Comparison of ENCODE assay signal across 8 mouse cellular contexts in genomic region chr11:3903046-3903445, GRCm38 (mm10). TPM values are rescaled to one million over a fixed set of nuclear protein-coding genes. Genes with fewer than 3 reads are reported as not detected.
DNase-seq lines count a peak whose midpoint lies in the region; ATAC-seq lines count a peak whose summit lies in the region.

No protein-coding gene starts in this region.

- intact Hi-C loops in gastrocnemius, postnatal 14 days (cut with DNase I; ENCODE audit: low total_unique reads): no loop called here

- DNase-seq in cerebellum, adult 18-20 months: peak; percentile 42 to 43
- DNase-seq in adrenal gland, adult 8-10 months: peak; percentile 76
- peak; percentile 78 for DNase-seq in gastrocnemius, postnatal 14 days
- peak; percentile 66 to 76 for DNase-seq in layer of hippocampus, postnatal 10 days (ENCODE audit: low spot score in 2 of 2)
- DNase-seq in ovary, postnatal 14 days (ENCODE audit: low spot score): peak; percentile 49
- DNase-seq in thymus, postnatal 4 days: no peak

- no peak for ATAC-seq in cerebellum, adult (ENCODE audit: insufficient number of reproducible peaks, low FRiP score, low TSS enrichment)
- ATAC-seq in inflammation-experienced regulatory T-cells, adult 6 months: no peak

RNA-seq across cellular contexts. Expression of gene Dusp18, which starts 8.0 kb away (rescaled TPM):
- total RNA-seq in adrenal gland, adult 8-10 months (2022): 1 to 10 TPM; 4.7 to 9.3 (median 6.6) TPM
- 1 to 10 TPM; 2.7 to 4.0 TPM for total RNA-seq in gastrocnemius, postnatal 14 days (2021)
- 10 to 100 TPM; 19.8 to 22.6 TPM for total RNA-seq in layer of hippocampus, postnatal 10 days (2021)
- under 1 TPM in 2 of 3 experiments, not detected in 1; 0.21 to 0.32 TPM for polyA plus RNA-seq in inflammation-experienced regulatory T-cells, adult 6 months (2017; shearing (Covaris generic))

RNA-seq across cellular contexts. Expression of gene 4921536K21Rik, which starts 8.1 kb away (rescaled TPM):
- under 1 TPM; 0.56 to 0.81 (median 0.70) TPM for total RNA-seq in adrenal gland, adult 8-10 months (2022)
- total RNA-seq in gastrocnemius, postnatal 14 days (2021): under 1 TPM; 0.10 to 0.11 TPM
- total RNA-seq in layer of hippocampus, postnatal 10 days (2021): under 1 TPM; 0.62 to 0.69 TPM
- not detected for polyA plus RNA-seq in inflammation-experienced regulatory T-cells, adult 6 months (2017; shearing (Covaris generic))

RNA-seq across cellular contexts. Expression of gene Slc35e4, which starts 11.4 kb away (rescaled TPM):
- total RNA-seq in adrenal gland, adult 8-10 months (2022): 10 to 100 TPM in 2 of 4 experiments, 1 to 10 TPM in 2; 5.9 to 15.5 (median 10.2) TPM
- 10 to 100 TPM; 17.4 to 20.3 TPM for total RNA-seq in gastrocnemius, postnatal 14 days (2021)
- total RNA-seq in layer of hippocampus, postnatal 10 days (2021): 10 to 100 TPM; 21.8 to 22.2 TPM
- 1 to 10 TPM; 1.3 to 2.3 (median 1.5) TPM for polyA plus RNA-seq in inflammation-experienced regulatory T-cells, adult 6 months (2017; shearing (Covaris generic))

RNA-seq across cellular contexts. Expression of gene Tcn2, which starts 28.9 kb away (rescaled TPM):
- 100 to 1,000 TPM; 129 to 145 (median 137) TPM for total RNA-seq in adrenal gland, adult 8-10 months (2022)
- total RNA-seq in gastrocnemius, postnatal 14 days (2021): 10 to 100 TPM; 18.8 to 22.8 TPM
- 10 to 100 TPM; 13.2 to 16.2 TPM for total RNA-seq in layer of hippocampus, postnatal 10 days (2021)
- 10 to 100 TPM; 11.0 to 29.1 (median 23.6) TPM for polyA plus RNA-seq in inflammation-experienced regulatory T-cells, adult 6 months (2017; shearing (Covaris generic))

RNA-seq across cellular contexts. Expression of gene Osbp2, which starts 39.3 kb away (rescaled TPM):
- total RNA-seq in adrenal gland, adult 8-10 months (2022): 1 to 10 TPM; 2.1 to 7.4 (median 3.7) TPM
- under 1 TPM; 0.45 to 0.47 TPM for total RNA-seq in gastrocnemius, postnatal 14 days (2021)
- total RNA-seq in layer of hippocampus, postnatal 10 days (2021): 10 to 100 TPM; 84.0 to 87.2 TPM
- not detected for polyA plus RNA-seq in inflammation-experienced regulatory T-cells, adult 6 months (2017; shearing (Covaris generic))
